Mouse (Mus musculus): ENCODE data around the gene Knstrn.

Gene Knstrn

GRCm38 (mm10) chr2:118813981-118814836 is at the start of gene Knstrn:
Gene Knstrn, plus strand, starts transcription at chr2:118814003.
- peak; percentile 64 for DNase-seq (ENCODE audit: low read depth, low spot score)

- no peak for DNase-seq (ENCODE audit: low read depth, low spot score)
These were observed 49.5 kb upstream of the Knstrn start for GRCm38 (mm10) chr2:118764094-118764831.

GRCm38 (mm10) chr2:118764875-118765274 is 48.9 kb upstream of the Knstrn start:
- no peak for DNase-seq (ENCODE audit: low read depth, low spot score)

- no peak for DNase-seq (ENCODE audit: low read depth, low spot score)
These were observed 47.5 kb upstream of the Knstrn start for GRCm38 (mm10) chr2:118766041-118767033.

GRCm38 (mm10) chr2:118772158-118772874 is 41.5 kb upstream of the Knstrn start, which contains the start of gene Phgr1:
Gene Phgr1, plus strand, starts transcription at chr2:118772769.
- no peak for DNase-seq (ENCODE audit: low read depth, low spot score)

- no peak for DNase-seq (ENCODE audit: low read depth, low spot score)
These were observed 39.3 kb upstream of the Knstrn start for GRCm38 (mm10) chr2:118774536-118774935.

GRCm38 (mm10) chr2:118775396-118775795 is 38.4 kb upstream of the Knstrn start:
- DNase-seq (ENCODE audit: low read depth, low spot score), result no peak

GRCm38 (mm10) chr2:118775846-118776245 is 38.0 kb upstream of the Knstrn start:
- DNase-seq (ENCODE audit: low read depth, low spot score), result no peak

- DNase-seq (ENCODE audit: low read depth, low spot score), result no peak
These were observed 37.5 kb upstream of the Knstrn start for GRCm38 (mm10) chr2:118776295-118776694.

- no peak for DNase-seq (ENCODE audit: low read depth, low spot score)
These were observed 35.4 kb upstream of the Knstrn start for GRCm38 (mm10) chr2:118778418-118778817.

GRCm38 (mm10) chr2:118779065-118779464 is 34.7 kb upstream of the Knstrn start:
- no peak for DNase-seq (ENCODE audit: low read depth, low spot score)

GRCm38 (mm10) chr2:118779504-118780480 is 34.0 kb upstream of the Knstrn start, which contains the start of gene Disp2:
Gene Disp2, plus strand, starts transcription at chr2:118779719.
- DNase-seq (ENCODE audit: low read depth, low spot score), result peak; percentile 82

- DNase-seq (ENCODE audit: low read depth, low spot score), result no peak
These were observed 32.7 kb upstream of the Knstrn start for GRCm38 (mm10) chr2:118781115-118781514.

GRCm38 (mm10) chr2:118782303-118782702 is 31.5 kb upstream of the Knstrn start:
- no peak for DNase-seq (ENCODE audit: low read depth, low spot score)

GRCm38 (mm10) chr2:118783093-118783492 is 30.7 kb upstream of the Knstrn start:
- no peak for DNase-seq (ENCODE audit: low read depth, low spot score)

- no peak for DNase-seq (ENCODE audit: low read depth, low spot score)
These were observed 30.1 kb upstream of the Knstrn start for GRCm38 (mm10) chr2:118783663-118784062.

GRCm38 (mm10) chr2:118786525-118786924 is 27.3 kb upstream of the Knstrn start:
- DNase-seq (ENCODE audit: low read depth, low spot score), result no peak

- DNase-seq (ENCODE audit: low read depth, low spot score), result no peak
These were observed 24.3 kb upstream of the Knstrn start for GRCm38 (mm10) chr2:118789501-118789900.

- no peak for DNase-seq (ENCODE audit: low read depth, low spot score)
These were observed 23.6 kb upstream of the Knstrn start for GRCm38 (mm10) chr2:118790221-118790550.
